Mouse (Mus musculus): ENCODE results near the gene Tmtc1. TPM values are rescaled to one million over a fixed set of nuclear protein-coding genes. Genes with fewer than 3 reads are reported as not detected.

Gene Tmtc1
- total RNA-seq, 4 experiments from 2014 or later: 52.4 to 83.5 (median 65.3) TPM

GRCm38 (mm10) chr6:148318736-148319135, 125.5 kb downstream of the Tmtc1 start:
- DNase-seq (ENCODE audit: low spot score in 2 of 2): no peak

GRCm38 (mm10) chr6:148315571-148316080, 128.6 kb downstream of the Tmtc1 start:
- DNase-seq (ENCODE audit: low spot score in 2 of 2): no peak

GRCm38 (mm10) chr6:148315106-148315505, 129.1 kb downstream of the Tmtc1 start:
- no peak for DNase-seq (ENCODE audit: low spot score in 2 of 2)

- DNase-seq (ENCODE audit: low spot score in 2 of 2): no peak
Measured at GRCm38 (mm10) chr6:148310981-148311380, 133.2 kb downstream of the Tmtc1 start.

GRCm38 (mm10) chr6:148305821-148306220, 138.4 kb downstream of the Tmtc1 start:
- DNase-seq (ENCODE audit: low spot score in 2 of 2): no peak

GRCm38 (mm10) chr6:148305191-148305590, 139.0 kb downstream of the Tmtc1 start:
- no peak for DNase-seq (ENCODE audit: low spot score in 2 of 2)

- DNase-seq (ENCODE audit: low spot score in 2 of 2): no peak
Measured at GRCm38 (mm10) chr6:148302261-148302660, 141.9 kb downstream of the Tmtc1 start.

- no peak for DNase-seq (ENCODE audit: low spot score in 2 of 2)
Measured at GRCm38 (mm10) chr6:148297086-148297485, 147.1 kb downstream of the Tmtc1 start.

- DNase-seq (ENCODE audit: low spot score in 2 of 2): no peak
Measured at GRCm38 (mm10) chr6:148296418-148296817, 147.8 kb downstream of the Tmtc1 start.

- no peak for DNase-seq (ENCODE audit: low spot score in 2 of 2)
Measured at GRCm38 (mm10) chr6:148294506-148294905, 149.7 kb downstream of the Tmtc1 start.

GRCm38 (mm10) chr6:148290865-148291264, 153.3 kb downstream of the Tmtc1 start:
- no peak for DNase-seq (ENCODE audit: low spot score in 2 of 2)

- no peak for DNase-seq (ENCODE audit: low spot score in 2 of 2)
Measured at GRCm38 (mm10) chr6:148283224-148283881, 160.8 kb downstream of the Tmtc1 start.

- DNase-seq (ENCODE audit: low spot score in 2 of 2): no peak
Measured at GRCm38 (mm10) chr6:148279240-148279639, 164.9 kb downstream of the Tmtc1 start.

- no peak for DNase-seq (ENCODE audit: low spot score in 2 of 2)
Measured at GRCm38 (mm10) chr6:148276418-148276817, 167.8 kb downstream of the Tmtc1 start.

- no peak for DNase-seq (ENCODE audit: low spot score in 2 of 2)
Measured at GRCm38 (mm10) chr6:148275046-148275445, 169.1 kb downstream of the Tmtc1 start.

GRCm38 (mm10) chr6:148260729-148261101, 183.5 kb downstream of the Tmtc1 start:
- DNase-seq (ENCODE audit: low spot score in 2 of 2): no peak

- peak in 1 of 2 experiments; percentile 14 for DNase-seq (ENCODE audit: low spot score in 2 of 2)
Measured at GRCm38 (mm10) chr6:148259979-148260728, 184.0 kb downstream of the Tmtc1 start.

GRCm38 (mm10) chr6:148259074-148259473, 185.1 kb downstream of the Tmtc1 start:
- DNase-seq (ENCODE audit: low spot score in 2 of 2): no peak

- DNase-seq (ENCODE audit: low spot score in 2 of 2): no peak
Measured at GRCm38 (mm10) chr6:148257805-148258204, 186.4 kb downstream of the Tmtc1 start.

- DNase-seq (ENCODE audit: low spot score in 2 of 2): no peak
Measured at GRCm38 (mm10) chr6:148256109-148256508, 188.1 kb downstream of the Tmtc1 start.

GRCm38 (mm10) chr6:148255395-148256053, 188.7 kb downstream of the Tmtc1 start:
- DNase-seq (ENCODE audit: low spot score in 2 of 2): no peak

GRCm38 (mm10) chr6:148249221-148249620, 195.0 kb downstream of the Tmtc1 start:
- DNase-seq (ENCODE audit: low spot score in 2 of 2): no peak

Data from gastrocnemius, adult 8-10 months (tissue).